Mouse (Mus musculus): ENCODE measurements around the gene Ppia. TPM values are rescaled to one million over a fixed set of nuclear protein-coding genes. Genes with fewer than 3 reads are reported as not detected.
"Not testable (repeated sequence)": the region's sequence is repeated elsewhere in the genome, so short reads cannot be mapped to it uniquely, and the experiment has no call there.

Gene Ppia
- total and polyA plus RNA-seq, 3 experiments = 196 to 3,073 (median 2,027) TPM

DNA sequence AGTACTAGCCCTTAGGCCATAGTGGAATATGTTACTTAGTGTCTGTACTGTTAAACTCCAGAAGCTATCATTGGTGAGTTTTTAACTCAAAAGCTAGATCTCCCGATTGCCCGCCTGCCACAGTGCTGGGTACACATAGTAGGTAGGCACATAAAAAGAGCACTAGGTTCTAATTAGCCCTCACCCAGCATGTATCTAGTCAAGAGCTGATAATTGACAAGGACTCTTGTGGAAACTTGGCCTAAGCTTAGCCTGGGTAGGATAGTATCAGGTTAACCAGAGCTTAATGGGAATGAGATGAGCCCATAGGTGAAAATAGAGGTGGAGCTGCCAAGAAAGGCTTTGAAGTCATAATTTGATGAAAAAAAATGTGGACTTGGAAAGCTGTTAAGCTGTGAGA lies 1.8 kb downstream of the Ppia start:
- Histone ChIP-seq H3K4me1 (ENCODE audit: insufficient read depth, low read depth, low read length) (peaks cover 27% of the 10 kb centered on the region), H3K9me3 (replicated peaks) (no peaks in the 10 kb centered on the region), H3K36me3 (replicated peaks) (peaks cover 45% of the 10 kb centered on the region), H3K4me3 (ENCODE audit: low read depth, low read length) (peak overlapping the region; percentile 83), H3K27me3 (ENCODE audit: insufficient read depth, low read length) (no peaks in the 10 kb centered on the region)
- peak; percentile 65; the same call in 1 of the 2 replicates for TF ChIP-seq POLR2AphosphoS5 (IDR thresholded peaks at IDR 0.05; ENCODE audit: insufficient replicate concordance, low read depth, low read length)
- no peak for TF ChIP-seq GATA2 (IDR thresholded peaks at IDR 0.05; ENCODE audit: borderline replicate concordance, low read depth, low read length)
- DNase-seq (ENCODE audit: low spot score) (no peak), ATAC-seq (ENCODE audit: extremely low read depth, insufficient number of reproducible peaks, low FRiP score, poor library complexity, severe bottlenecking) (no peak)

DNA sequence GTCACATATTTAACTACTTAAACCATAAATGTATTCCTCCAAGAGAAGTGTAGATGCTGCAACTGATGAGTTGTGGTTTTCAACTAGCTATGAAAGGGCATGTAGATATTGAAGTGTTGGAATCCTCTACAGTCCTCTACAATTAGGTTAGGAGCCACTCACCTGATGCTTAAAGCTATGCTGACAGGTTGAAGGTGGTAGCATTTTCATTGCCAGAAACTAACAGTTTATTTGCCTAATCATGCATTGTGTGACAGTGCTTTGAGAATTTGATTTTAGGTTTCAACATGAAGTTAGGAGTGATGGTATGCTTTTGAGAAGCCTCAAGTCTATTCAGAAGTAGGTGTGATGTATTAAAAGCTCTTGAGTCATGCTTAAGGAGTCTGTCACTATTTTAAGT lies 2.2 kb downstream of the Ppia start:
- Histone ChIP-seq H3K36me3 (replicated peaks) (peaks cover 49% of the 10 kb centered on the region), H3K9me3 (replicated peaks) (no peaks in the 10 kb centered on the region), H3K4me1 (ENCODE audit: insufficient read depth, low read depth, low read length) (peaks cover 24% of the 10 kb centered on the region), H3K27me3 (ENCODE audit: insufficient read depth, low read length) (no peaks in the 10 kb centered on the region), H3K4me3 (ENCODE audit: low read depth, low read length) (peak overlapping the region; percentile 83)
- TF ChIP-seq CTCF (IDR thresholded peaks at IDR 0.05; ENCODE audit: low read depth, low read length) (no peak), POLR2AphosphoS5 (IDR thresholded peaks at IDR 0.05; ENCODE audit: insufficient replicate concordance, low read depth, low read length) (peak; percentile 13; the same call in 1 of the 2 replicates)
- ATAC-seq (ENCODE audit: extremely low read depth, insufficient number of reproducible peaks, low FRiP score, poor library complexity, severe bottlenecking) = no peak
- DNase-seq (ENCODE audit: low spot score) = no peak

DNA sequence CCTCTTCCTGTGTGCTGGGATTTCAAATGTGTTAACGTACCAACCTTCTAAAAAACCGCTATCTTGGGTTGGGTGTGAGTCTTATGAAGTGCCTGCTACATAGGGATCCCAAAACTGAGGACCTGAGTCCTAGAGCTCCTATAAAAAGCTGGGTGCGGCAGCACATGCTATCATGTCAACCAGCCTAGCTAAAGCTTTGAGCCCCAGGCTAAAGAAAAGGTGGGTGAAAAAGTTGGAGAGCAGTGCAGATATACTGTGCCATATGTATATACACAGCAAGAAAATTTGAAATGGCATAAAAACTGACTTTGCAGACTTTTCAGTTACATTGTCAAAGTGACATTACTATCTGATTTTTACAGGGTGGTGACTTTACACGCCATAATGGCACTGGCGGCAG lies 3.5 kb downstream of the Ppia start:
- peak overlapping the region; percentile 40; the same call in 1 of the 2 replicates for H3K4me3 ChIP-seq (ENCODE audit: low read depth, low read length)
- H3K27me3 ChIP-seq (ENCODE audit: insufficient read depth, low read length) = no peaks in the 10 kb centered on the region
- DNase-seq (ENCODE audit: low spot score) (no peak), ATAC-seq (ENCODE audit: extremely low read depth, insufficient number of reproducible peaks, low FRiP score, poor library complexity, severe bottlenecking) (no peak)
- no peaks in the 10 kb centered on the region for H3K9me3 ChIP-seq (replicated peaks)
- no peak for TF ChIP-seq CTCF (IDR thresholded peaks at IDR 0.05; ENCODE audit: low read depth, low read length)
- TF ChIP-seq POLR2AphosphoS5 (IDR thresholded peaks at IDR 0.05; ENCODE audit: insufficient replicate concordance, low read depth, low read length) = no peak
- no peak for TF ChIP-seq GATA2 (IDR thresholded peaks at IDR 0.05; ENCODE audit: borderline replicate concordance, low read depth, low read length)
- TF ChIP-seq GATA1 (IDR thresholded peaks at IDR 0.05; ENCODE audit: borderline replicate concordance, low read length) = no peak
- TF ChIP-seq TAL1 (conservative IDR thresholded peaks at IDR 0.05; ENCODE audit: low read depth, low read length) = no peak
- peaks cover 21% of the 10 kb centered on the region for H3K4me1 ChIP-seq (ENCODE audit: insufficient read depth, low read depth, low read length)
- peaks cover 62% of the 10 kb centered on the region for H3K36me3 ChIP-seq (replicated peaks)

DNA sequence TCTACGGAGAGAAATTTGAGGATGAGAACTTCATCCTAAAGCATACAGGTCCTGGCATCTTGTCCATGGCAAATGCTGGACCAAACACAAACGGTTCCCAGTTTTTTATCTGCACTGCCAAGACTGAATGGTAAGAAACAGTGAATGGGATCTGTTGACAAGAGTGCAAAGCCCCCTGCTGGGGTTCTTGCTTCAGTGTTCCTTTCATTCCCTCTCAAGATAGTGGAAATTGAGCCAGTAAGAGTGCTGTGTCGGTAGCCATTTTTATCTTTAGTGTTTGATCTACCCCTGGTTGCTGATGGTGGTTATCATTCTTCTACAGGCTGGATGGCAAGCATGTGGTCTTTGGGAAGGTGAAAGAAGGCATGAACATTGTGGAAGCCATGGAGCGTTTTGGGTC lies 3.9 kb downstream of the Ppia start:
- ATAC-seq (ENCODE audit: extremely low read depth, insufficient number of reproducible peaks, low FRiP score, poor library complexity, severe bottlenecking); H3K4me3 ChIP-seq (ENCODE audit: low read depth, low read length); H3K9me3 ChIP-seq (replicated peaks); H3K27me3 ChIP-seq (ENCODE audit: insufficient read depth, low read length); DNase-seq (ENCODE audit: low spot score): not testable (repeated sequence)
- Histone ChIP-seq H3K4me1 (ENCODE audit: insufficient read depth, low read depth, low read length) (peaks cover 19% of the 10 kb centered on the region), H3K36me3 (replicated peaks) (peaks cover 65% of the 10 kb centered on the region)

DNA sequence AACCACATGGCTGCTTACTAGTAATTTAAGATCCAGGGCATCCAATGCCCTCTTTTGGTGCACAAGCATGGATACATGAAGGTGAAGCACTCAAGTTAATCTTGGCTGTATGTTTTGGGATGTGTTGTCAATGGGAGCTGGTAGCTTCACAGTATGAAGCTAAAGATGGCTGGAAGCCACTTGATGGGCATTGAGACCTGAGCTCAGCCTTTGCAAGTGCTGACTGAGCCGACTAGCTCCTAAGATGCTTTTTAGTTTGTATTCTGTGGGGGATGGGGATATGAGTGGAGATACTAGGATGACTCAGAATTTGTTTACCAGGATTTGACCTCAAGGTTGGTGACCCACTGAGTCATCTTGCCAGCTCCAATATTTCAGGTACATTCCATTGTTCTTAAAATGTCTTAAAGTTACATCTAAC lies 5.0 kb downstream of the Ppia start:
- TF ChIP-seq GATA1 (IDR thresholded peaks at IDR 0.05; ENCODE audit: borderline replicate concordance, low read length) (no peak), POLR2AphosphoS5 (IDR thresholded peaks at IDR 0.05; ENCODE audit: insufficient replicate concordance, low read depth, low read length) (peak; percentile 9; the same call in 1 of the 2 replicates)
- ATAC-seq (ENCODE audit: extremely low read depth, insufficient number of reproducible peaks, low FRiP score, poor library complexity, severe bottlenecking) (no peak), DNase-seq (ENCODE audit: low spot score) (no peak)
- Histone ChIP-seq H3K27me3 (ENCODE audit: insufficient read depth, low read length) (no peaks in the 10 kb centered on the region), H3K4me3 (ENCODE audit: low read depth, low read length) (no peak overlapping the region), H3K36me3 (replicated peaks) (peaks cover 73% of the 10 kb centered on the region), H3K4me1 (ENCODE audit: insufficient read depth, low read depth, low read length) (peaks cover 9% of the 10 kb centered on the region), H3K9me3 (replicated peaks) (no peaks in the 10 kb centered on the region)

DNA sequence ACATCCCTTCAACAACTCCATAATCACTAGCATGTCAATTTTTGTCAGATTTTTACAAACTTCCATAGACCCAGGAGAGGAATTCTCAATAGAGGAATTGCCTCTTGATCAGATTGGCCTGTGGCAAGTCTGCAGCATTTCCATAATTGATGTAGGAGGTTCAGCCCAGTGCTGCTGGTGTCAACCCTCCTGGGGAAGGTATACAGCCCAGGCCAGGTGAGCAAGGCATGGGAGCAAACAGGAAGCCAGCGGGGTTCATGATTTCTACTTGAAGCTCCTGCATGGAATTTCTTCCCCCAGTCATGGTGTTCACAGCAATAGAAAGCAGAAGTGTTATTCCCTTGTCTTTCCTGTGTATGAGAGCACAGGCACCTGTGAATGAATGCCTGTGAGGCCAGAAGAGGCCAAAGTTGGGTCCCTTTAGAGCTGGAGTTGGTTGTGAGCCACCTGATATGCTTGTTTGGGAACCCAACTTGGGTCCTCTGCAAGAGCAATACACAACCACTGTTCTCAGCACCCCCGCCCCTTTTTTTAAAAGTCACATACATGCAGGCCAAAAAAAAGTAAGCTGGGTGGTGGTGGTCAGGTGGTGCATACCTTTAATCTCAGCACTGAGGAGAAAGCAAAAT lies 5.6 kb downstream of the Ppia start:
- ATAC-seq (ENCODE audit: extremely low read depth, insufficient number of reproducible peaks, low FRiP score, poor library complexity, severe bottlenecking) (no peak), DNase-seq (ENCODE audit: low spot score) (no peak)
- TF ChIP-seq POLR2AphosphoS5 (IDR thresholded peaks at IDR 0.05; ENCODE audit: insufficient replicate concordance, low read depth, low read length) (peak; percentile 81; the same call in 1 of the 2 replicates), TAL1 (conservative IDR thresholded peaks at IDR 0.05; ENCODE audit: low read depth, low read length) (no peak), GATA2 (IDR thresholded peaks at IDR 0.05; ENCODE audit: borderline replicate concordance, low read depth, low read length) (no peak), GATA1 (IDR thresholded peaks at IDR 0.05; ENCODE audit: borderline replicate concordance, low read length) (no peak)
- no peaks in the 10 kb centered on the region for H3K9me3 ChIP-seq (replicated peaks)
- H3K4me1 ChIP-seq (ENCODE audit: insufficient read depth, low read depth, low read length) = peaks cover 8% of the 10 kb centered on the region
- H3K27me3 ChIP-seq (ENCODE audit: insufficient read depth, low read length) = no peaks in the 10 kb centered on the region
- peaks cover 76% of the 10 kb centered on the region for H3K36me3 ChIP-seq (replicated peaks)
- no peak overlapping the region for H3K4me3 ChIP-seq (ENCODE audit: low read depth, low read length)

DNA sequence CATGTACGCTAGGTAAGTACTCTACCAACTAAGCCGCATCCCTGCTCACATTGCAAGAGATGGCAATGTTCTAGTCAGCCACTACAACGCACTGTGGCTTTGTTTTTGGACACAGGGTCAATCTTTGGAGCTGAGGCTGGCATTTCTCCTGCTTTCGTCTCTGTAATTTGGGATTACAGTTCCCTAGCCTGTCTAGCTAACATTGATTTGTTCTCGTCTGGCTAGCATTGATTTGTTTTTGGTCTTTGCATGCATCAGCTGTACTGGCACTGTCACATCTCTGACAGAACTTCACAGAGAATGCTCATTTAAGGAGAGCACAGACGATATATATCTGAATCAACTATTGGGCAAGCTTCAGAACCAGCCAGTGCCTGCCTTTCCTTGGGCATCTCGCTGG lies 14.9 kb downstream of the Ppia start:
- Histone ChIP-seq H3K27me3 (ENCODE audit: insufficient read depth, low read length) (no peaks in the 10 kb centered on the region), H3K4me1 (ENCODE audit: insufficient read depth, low read depth, low read length) (no peaks in the 10 kb centered on the region), H3K36me3 (replicated peaks) (peaks cover 87% of the 10 kb centered on the region), H3K4me3 (ENCODE audit: low read depth, low read length) (no peak overlapping the region), H3K9me3 (replicated peaks) (no peaks in the 10 kb centered on the region)
- ATAC-seq (ENCODE audit: extremely low read depth, insufficient number of reproducible peaks, low FRiP score, poor library complexity, severe bottlenecking) = no peak
- TF ChIP-seq GATA1 (IDR thresholded peaks at IDR 0.05; ENCODE audit: borderline replicate concordance, low read length) (no peak), TAL1 (conservative IDR thresholded peaks at IDR 0.05; ENCODE audit: low read depth, low read length) (no peak), CTCF (IDR thresholded peaks at IDR 0.05; ENCODE audit: low read depth, low read length) (no peak), POLR2AphosphoS5 (IDR thresholded peaks at IDR 0.05; ENCODE audit: insufficient replicate concordance, low read depth, low read length) (no peak), GATA2 (IDR thresholded peaks at IDR 0.05; ENCODE audit: borderline replicate concordance, low read depth, low read length) (no peak)
- no peak for DNase-seq (ENCODE audit: low spot score)

Measured in G1E (cell line).